Mouse (Mus musculus): ENCODE results near the gene Slc35b2.
A peak's percentile ranks its signal among the peaks of the same experiment; 100 is the strongest.

Gene Slc35b2

DNA sequence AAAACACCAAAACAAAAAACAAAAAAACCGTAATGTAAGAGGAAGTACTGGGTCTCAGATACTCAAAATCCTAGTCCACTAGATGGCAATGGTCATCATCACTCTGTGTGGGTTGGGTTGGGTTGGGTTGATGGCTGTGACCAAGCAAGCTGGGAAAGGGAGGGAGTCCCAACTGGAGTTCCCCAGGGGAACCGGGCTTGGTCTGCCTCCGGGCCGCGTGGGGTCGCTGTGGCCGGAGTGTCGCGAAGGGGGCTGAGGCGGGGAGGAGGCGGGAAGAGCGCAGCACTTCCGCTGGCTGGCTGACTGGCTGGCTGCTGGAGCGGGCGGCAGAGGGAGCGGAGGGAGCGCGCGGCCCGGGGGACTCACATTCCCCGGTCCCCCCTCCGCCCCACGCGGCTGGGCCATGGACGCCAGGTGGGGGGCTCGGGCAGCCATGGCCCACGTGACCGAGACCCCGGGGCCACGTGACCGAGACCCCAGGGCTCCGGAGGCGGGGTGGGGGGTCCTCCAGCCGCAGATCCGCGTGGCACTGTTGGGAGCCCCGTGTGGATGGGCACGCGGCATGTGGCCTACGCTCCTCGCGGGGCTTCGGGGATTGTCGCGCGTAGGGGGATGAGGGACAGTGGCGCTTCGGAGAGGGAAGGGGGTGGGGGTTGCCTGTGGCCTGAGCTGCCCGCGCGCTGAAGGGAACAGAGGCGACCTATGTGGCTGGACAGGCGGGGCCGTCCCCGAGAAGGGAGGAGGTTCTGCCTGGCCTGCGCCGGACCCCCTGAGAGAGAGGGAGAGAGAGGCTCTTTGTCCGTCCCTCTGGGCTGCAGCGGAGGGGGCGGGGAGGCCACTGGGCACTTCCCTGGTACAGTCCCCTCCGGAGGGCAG is at the start of gene Slc35b2:
Gene Slc35b2, plus strand, starts transcription at position 220 of the 876 bp plus-strand sequence.
- peak; percentile 91 to 94 for DNase-seq (ENCODE audit: low spot score in 2 of 2)

DNA sequence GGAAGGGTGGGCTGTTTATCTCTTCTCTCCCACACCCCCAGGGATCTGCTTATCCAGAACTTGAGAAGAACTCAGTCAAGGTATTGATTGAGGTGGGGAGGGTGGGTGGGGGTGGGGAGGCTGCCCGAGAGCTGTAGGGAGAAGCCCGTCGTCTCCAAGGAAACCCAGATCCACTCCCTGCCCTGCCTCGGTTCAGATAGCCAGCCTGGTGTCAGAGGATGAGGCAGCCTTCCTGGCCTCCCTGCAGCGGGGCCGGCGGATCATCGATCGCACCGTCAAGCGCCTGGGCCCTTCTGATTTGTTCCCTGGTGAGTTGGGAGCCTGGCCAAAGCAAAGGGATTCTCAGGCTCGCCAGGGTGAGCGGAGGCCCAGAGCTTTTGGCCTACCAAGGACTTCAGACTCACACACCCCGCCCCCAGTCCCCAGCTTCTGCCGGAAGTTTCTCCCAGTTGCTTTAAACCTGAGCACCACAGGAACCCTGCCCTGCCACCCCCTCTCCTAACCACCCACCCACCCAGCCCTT is 48.4 kb upstream of the Slc35b2 start:
- DNase-seq (ENCODE audit: low spot score in 2 of 2), result no peak

DNA sequence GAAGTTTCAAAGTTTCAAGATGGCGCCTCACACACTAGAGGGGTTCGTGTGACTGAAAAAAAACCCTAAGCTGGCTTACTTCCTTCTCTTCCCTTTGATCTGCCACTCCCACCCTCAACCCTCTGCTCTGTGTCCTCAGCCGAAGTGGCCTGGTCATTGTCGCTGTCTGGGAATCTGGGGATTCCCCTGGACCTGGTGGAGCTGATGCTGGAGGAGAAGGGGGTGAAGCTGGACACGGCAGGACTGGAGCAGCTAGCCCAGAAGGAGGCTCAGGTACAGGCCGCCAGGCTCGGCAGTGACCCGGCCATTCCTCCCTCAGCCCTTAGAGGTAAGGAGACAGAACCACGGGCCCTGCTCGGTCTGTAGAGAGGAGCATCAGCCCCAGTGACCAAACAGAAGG is 47.9 kb upstream of the Slc35b2 start:
- DNase-seq (ENCODE audit: low spot score in 2 of 2), result no peak

DNA sequence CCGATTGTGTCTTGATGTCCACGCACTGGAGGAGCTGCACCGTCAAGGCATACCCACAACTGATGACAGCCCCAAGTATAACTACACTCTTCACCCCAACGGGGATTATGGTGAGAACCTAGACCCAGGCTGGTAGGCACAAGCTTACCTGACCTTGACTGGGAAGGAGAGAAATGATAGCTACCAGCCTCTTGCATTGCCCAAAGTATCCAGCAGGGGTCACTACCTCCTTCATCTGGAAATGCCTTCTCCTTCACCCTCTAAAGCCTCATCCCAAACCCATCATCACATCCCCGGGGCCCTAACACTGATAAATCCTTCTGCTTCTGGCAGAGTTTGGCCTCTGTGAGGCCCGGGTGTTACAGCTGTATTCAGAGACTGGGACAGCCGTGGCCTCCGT is 47.2 kb upstream of the Slc35b2 start:
- peak; percentile 75 to 93 for DNase-seq (ENCODE audit: low spot score in 2 of 2)

DNA sequence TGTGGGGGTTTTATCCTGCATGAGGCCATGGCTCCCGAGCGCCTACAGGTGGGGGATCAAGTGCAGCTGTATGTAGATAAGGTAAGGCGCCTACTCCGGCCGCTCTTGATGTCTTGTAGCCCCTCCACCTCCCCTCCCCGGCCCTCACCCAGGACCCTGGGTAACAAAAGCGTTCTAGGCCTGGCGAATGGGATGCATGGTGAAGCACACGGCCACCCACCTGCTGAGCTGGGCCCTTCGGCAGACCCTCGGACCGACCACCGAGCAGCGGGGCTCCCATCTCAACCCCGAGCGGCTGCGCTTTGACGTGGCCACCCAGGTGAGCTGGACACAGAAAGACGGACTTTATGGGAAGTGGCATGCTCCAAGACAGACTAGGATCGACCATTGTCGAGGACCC is 46.5 kb upstream of the Slc35b2 start:
- DNase-seq (ENCODE audit: low spot score in 2 of 2), result no peak

DNA sequence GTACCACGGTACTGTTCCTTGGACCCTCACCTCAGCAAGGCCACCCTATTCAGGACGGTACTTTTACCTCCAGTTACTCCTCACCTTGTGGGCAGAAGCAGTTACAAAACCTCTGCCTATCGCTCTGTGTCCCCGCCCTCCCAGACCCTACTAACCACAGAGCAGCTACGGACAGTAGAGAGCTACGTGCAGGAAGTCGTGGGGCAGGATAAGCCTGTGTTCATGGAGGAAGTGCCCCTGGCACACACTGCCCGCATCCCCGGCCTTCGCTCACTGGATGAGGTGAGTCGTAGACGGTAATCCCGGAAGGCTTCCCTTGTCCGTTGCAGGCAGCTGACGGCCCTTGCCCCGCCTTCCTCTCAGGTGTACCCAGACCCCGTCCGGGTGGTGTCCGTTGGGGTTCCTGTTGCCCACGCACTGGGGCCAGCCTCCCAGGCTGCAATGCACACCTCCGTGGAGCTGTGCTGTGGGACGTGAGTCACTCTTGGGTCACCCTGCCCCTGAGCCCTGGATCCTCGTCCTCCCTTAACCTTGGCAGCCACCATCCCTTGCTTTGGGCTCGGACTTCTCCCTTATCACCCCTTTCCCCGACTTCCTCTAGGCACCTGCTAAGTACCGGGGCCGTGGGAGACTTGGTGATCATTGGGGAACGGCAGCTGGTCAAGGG is 46.0 kb upstream of the Slc35b2 start:
- no peak for DNase-seq (ENCODE audit: low spot score in 2 of 2)

DNA sequence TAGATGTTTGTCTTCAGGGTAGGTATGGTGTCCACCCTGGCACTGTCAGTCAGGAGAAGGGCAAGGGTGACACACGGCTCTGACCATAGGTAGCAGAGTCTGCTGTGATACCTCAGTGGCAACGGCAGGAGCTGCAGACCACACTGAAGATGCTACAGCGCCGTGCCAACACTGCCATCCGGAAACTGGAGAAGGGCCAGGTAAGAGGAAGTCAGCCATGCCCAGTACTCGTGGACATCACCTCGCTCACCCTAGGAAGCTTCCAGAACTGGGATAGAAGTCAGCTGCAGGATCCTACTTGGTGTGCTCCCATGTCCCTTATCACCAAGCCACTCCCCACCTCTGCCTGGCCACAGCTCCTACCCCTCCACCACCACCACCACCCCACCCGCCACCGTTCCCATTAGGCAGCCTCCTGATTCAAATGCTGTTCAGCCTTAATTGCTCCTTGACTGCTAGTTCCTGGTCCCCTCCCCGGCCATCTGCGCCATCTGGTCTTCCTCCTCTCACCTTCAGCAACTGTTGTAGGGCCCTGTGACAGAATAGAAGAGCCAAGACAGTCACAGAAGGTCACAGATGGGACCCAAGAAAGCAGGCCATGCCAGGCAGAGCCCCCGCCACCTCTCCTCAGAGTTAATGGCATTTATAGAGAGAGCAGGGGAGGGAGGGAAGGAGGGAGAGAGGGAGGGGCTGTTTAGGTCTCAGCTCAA is 44.8 kb upstream of the Slc35b2 start:
- peak in 1 of 2 experiments; percentile 67 for DNase-seq (ENCODE audit: low spot score in 2 of 2)

DNA sequence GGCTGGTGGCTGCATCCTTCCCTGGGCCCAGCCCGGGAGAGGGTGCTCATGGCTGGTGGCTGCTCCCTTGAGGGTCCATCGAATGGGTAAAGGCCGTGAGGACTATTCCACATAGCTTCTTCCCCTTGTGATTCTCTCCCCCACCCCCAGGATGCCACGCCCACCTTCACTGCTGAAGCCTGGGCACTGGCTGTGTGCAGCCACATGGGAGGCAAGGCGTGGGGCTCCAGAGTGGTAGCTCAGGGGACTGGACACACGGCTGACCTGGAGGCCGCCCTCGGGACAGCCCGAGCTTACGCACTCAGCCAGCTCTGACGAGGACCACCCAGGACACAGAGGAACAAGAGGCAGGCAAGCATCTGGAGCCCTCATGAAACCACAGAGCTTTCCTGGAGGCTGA is 43.5 kb upstream of the Slc35b2 start:
- DNase-seq (ENCODE audit: low spot score in 2 of 2), result no peak

DNA sequence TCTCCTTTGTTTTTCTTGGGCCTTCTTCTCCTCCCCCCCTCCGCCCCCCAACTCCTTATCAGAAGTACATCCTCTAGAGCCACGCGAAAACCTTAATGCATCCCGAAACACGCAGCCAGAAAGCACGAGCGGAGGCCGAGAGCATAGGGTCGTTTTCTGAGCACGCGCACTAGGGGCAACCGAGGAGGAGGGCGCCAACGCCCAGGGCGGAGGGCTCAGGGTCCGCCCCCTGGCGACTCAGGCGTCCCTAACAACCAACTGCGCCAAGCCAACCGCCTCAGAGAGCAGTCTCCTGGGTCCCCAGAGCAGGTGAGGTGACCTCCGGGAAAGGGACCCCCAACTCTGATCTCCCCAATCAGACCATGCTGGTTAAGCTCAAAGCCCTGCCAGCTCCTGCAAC is 40.4 kb upstream of the Slc35b2 start, which contains the start of gene Tcte1:
Gene Tcte1, plus strand, starts transcription at position 172 of the 400 bp plus-strand sequence.
- DNase-seq (ENCODE audit: low spot score in 2 of 2), result peak in 1 of 2 experiments; percentile 55

DNA sequence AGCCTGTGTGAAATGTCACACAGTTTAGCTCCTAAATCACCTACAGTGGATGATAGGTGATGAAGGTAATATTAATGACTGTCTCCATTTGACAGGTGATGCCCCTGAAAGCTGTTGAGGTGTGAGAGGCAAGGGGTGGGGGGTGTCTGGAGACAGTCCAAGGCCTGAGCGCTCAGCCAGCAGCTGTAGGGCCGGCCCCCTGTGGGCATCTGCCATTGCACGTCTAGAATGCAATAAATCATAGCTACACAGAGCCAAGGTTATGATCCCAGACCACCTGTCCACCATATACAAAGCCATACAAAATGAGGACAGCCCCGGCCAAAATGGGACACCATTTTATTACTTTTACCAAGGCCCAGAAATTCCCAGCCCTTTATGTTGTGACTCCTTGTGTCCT is 38.7 kb upstream of the Slc35b2 start:
- peak in 1 of 2 experiments; percentile 78 for DNase-seq (ENCODE audit: low spot score in 2 of 2)

DNA sequence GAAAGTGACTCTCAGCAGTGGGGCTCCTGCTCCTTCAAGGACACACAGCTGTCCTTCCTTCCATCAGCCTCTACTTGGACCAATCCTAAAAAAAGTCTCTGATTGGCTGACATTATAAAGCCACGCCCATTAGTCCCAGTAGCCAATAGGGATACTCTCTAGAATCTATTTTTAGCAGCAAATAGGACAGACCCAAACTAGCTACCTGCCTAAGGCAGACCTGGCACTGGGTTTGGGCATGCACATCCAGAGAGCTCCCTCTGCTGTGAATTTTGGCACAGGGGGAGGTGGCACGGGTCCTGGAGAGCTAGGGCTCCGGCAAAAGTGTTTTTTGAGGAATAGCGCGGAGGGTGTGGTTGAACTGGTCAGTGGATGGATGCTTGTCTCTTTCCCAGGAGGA is 37.1 kb upstream of the Slc35b2 start:
- DNase-seq (ENCODE audit: low spot score in 2 of 2), result no peak

DNA sequence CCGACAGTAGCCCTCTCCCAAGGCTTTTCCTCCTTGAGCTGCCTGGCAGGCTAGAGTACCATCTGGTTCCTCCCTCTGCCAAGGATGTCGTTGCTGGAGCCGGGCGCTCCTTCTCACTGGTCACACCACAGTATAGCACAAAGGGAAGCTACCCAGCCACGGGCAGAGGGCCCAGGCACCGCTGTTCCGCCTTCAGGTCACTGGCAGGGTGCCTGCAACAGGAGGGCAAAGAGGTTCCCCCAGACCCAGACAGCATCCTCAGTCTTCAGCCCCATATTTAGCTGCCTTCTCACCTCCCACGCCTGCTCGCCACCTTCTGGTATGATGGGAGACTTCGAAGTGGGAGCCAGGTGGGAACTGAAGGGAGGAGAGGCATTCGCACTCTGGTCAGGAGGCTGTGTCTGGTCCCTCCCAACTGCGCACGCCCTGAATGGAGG is 33.3 kb upstream of the Slc35b2 start:
- peak in 1 of 2 experiments; percentile 89 for DNase-seq (ENCODE audit: low spot score in 2 of 2)

DNA sequence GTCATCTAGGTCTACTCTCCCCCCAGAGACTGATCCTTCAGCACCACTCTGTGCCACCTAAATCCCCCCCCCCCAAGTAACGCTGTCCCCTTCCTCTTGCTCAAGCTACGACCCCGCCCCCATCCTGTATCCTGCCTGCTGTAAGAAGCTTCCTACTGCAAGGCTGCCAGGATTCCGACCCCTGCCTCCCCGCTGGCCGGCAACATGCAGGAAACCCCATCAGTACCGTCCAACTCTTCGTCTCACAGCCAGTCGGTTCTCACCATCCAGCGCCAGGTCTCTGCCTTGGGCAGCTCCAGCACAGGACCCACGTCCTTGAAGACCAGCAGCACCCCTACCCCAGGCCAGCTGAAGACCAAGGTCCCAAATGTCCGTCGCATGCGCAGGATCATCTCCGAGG is 30.8 kb upstream of the Slc35b2 start:
- DNase-seq (ENCODE audit: low spot score in 2 of 2), result no peak

DNA sequence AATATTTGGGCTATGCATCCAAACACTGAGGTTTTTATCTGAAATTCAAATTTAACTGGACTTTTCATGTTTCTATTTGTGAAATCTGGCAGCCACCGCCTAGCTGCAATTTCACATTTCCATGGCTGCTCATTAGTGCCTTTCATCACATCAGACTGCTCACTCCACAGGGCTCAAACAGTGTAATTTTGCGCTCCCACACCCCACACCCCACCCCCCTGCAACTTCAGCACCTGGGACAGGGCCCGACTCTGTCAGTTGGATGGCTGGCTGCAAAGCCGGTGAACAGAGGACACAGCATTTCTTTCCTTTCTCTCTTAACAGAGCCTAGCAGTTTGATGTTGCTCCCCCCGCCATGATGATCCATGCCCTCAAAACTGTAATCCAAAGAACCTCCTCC is 27.4 kb upstream of the Slc35b2 start:
- no peak for DNase-seq (ENCODE audit: low spot score in 2 of 2)

DNA sequence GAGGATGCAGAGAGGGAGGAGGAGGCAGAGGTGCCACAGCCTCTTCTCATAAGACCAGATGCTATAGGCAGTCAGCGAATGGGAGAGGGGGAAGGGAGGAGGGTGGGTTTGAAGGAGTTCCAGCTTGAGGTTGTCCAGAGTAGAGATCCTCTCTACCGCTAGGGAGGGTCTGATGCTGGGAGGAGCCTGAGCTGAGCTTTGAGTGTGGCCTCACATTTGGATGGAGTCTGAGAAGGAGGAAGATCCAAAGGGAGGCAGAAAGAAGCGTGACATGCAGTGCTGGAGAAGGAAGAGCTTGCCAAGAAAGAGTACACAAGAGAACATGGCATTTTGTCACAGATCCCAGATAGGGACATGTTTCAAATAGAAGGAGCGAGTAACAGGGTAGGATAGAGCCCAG is 25.3 kb upstream of the Slc35b2 start:
- DNase-seq (ENCODE audit: low spot score in 2 of 2), result no peak

DNA sequence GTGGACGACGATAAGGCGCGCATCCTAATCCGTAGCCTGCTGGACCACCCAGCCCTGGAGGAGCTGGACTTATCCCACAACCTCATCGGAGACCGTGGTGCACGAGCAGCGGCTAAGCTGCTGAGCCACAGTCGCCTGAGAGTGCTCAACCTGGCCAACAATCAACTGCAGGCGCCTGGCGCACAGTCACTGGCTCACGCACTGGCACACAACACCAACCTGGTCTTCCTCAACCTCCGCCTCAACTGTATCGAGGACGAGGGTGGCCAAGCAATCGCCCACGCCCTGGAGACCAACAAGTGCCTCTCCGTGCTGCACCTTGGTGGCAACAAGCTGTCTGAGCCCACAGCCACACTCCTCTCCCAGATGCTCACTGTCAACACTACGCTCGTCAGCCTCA is 24.0 kb upstream of the Slc35b2 start:
- no peak for DNase-seq (ENCODE audit: low spot score in 2 of 2)

DNA sequence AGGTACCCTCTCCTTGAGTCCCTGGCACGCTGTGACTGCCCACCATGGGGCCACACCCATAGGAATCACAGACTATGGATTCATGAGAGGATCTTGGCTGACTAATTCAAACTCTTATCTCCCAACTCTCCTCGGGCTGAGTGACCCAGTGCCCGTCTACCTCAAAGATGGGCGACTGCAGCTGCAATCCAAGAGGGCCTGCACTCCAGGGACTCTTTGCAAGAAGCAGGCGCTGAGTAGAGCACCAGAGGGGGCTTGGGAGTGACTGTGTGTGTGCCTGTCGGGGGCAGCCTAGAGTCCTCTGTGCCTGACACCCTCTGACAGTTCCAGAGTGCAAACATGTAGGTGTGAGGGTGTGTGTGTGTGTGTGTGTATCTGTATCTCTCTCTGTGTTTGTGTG is 21.5 kb upstream of the Slc35b2 start:
- DNase-seq (ENCODE audit: low spot score in 2 of 2), result no peak

DNA sequence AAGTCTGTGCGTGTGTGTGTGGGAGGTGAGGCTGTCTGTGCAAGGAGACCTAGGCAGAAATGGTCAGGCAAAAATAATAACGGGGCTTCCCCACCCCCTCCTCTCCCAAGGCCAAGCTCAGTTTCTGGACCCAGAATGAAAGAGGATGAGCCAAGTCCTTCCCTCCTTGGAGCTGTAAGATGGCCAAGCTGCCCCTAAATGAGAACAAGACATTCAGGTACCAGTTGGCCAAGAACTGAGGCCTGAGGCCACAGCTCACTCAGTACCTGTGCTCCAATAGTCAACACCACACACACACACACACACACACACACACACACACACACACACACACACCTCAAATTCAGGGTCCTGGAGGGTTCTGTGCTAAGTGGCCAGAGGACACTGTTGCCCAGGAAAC is 21.0 kb upstream of the Slc35b2 start:
- no peak for DNase-seq (ENCODE audit: low spot score in 2 of 2)

DNA sequence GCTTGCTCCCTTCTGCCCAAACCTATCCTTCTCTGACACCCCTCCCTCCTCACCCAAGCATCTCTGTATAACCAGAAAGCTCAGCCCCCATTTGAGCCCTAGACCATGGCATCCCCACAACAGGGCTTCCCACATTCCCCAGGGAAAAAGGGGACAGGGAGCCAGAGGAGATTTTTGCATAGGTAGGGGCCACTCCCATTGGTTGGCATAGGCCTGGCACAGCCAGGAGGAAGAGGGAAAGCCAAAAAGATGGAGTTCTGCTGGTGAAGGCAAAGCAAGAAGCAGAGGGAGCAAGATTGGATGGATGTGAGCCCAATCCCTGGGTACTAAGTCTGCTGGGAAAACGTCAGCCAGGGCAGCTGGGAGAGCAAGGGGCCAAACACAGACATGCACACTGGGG is 20.6 kb upstream of the Slc35b2 start:
- DNase-seq (ENCODE audit: low spot score in 2 of 2), result no peak

DNA sequence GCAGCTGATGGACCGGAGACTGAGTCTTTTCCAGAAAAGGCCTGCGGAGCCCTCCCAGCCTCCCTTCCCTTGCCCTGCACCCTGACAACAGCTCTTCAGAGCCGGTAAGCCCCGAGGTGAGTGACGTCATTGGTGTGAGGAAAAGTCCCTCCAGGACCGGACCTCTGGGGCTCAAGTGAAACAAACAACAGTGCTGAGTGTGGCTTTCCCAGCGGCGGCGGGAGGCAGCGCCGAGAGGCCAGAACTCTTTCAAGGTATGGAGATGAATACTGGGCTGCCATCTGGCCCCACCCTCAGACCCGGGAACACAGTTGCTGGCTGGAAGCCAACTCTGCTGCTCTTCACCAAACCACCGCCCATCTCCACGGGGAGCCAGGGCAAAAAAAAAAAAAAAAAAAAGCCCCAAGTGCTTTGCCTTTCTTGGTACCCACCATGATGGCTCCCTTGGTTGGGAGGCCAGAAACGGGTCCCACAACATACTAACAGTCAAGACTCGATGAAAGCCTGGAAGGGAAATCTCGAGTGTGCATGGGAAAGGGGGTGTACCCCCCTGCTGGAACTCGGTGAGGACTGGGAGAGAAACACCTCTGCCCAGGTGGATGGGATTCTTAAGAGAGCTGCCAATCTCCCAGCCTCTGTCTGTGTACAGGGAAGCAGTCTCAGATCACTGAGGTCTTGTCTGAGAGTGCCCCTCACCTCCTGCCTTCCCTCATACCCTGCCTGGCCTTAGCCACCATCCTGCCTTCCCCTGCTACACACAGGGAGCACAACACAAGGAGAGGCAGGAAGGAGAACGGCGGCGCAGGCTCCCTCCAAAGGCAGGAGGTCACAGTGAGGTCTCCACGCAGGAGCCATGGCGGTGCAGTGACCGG is 19.4 kb upstream of the Slc35b2 start:
- DNase-seq (ENCODE audit: low spot score in 2 of 2), result peak in 1 of 2 experiments; percentile 64

DNA sequence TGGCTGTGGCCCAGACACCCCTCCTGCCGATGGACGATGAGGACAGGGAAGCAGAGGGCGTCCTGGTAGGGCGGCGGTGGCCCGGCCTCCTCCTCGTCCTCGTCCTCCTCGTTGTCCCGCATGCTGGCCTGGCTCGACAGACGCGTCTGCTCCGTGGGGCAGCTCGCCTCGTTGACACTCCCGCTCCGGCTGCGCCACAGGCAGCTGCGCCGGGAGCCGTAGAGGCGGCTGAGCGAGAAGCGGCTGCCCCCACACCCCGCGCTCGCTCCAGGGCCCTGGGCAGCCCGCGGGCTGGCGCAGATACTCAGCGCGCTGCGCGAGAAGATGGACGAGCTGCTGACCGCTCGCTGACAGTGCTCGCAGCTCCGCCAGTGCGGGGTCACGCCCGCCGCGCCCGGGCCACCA is 18.8 kb upstream of the Slc35b2 start:
- no peak for DNase-seq (ENCODE audit: low spot score in 2 of 2)

Data from cerebellum, postnatal 4 days (tissue).